Mouse (Mus musculus): ENCODE data around the gene Ptafr.

GRCm38 (mm10) chr4:132617873-132618272 lies 54.0 kb downstream of the Ptafr start:
- TF ChIP-seq POLR2A (IDR thresholded peaks at IDR 0.05; ENCODE audit: insufficient read length, low read depth) (no peak), POLR2AphosphoS2 (IDR thresholded peaks at IDR 0.05; ENCODE audit: insufficient read length, low read depth) (no peak), MYOG (IDR thresholded peaks at IDR 0.05; ENCODE audit: control insufficient read depth in 1 of 3, insufficient read depth in 1 of 3, insufficient read length in 2 of 3, low read depth in 2 of 3) (no peak), TCF12 (IDR thresholded peaks at IDR 0.05; ENCODE audit: insufficient read depth, poor library complexity, severe bottlenecking) (no peak)
